ENCODE assay signal across 9 mouse cellular contexts in genomic region chr7:135464689-135465259, GRCm38 (mm10). TPM values are rescaled to one million over a fixed set of nuclear protein-coding genes. Genes with fewer than 3 reads are reported as not detected.
A peak's percentile ranks its signal among the peaks of the same experiment; 100 is the strongest.
DNase-seq lines count a peak whose midpoint lies in the region; ATAC-seq and TF ChIP-seq lines count a peak whose summit lies in the region.
"Had no signal": no experiment of that assay in that cellular context is flagged by ENCODE, and none has a peak within 500 bp of the region (broad histone marks: within the 10 kb centered on the region; RNA-seq: fewer than 3 reads in every experiment).

No protein-coding gene starts in this region.

- no peak for TF ChIP-seq CTCF in thymus, adult 2 months (IDR thresholded peaks at IDR 0.05; ENCODE audit: borderline replicate concordance, control insufficient read depth, extremely low read depth, insufficient read depth, low read length, poor library complexity)
- peak; percentile 48; the same call in 1 of the 2 replicates for TF ChIP-seq CTCF in embryonic fibroblast, embryonic 13.5 days (IDR thresholded peaks at IDR 0.05; ENCODE audit: borderline replicate concordance, insufficient read depth, low read length)

- 45% methylated on average over 3 of the region's 3 CpGs for WGBS in thymus, adult 2 months

- no peak overlapping the region for H3K27ac ChIP-seq in thymus, adult 2 months (ENCODE audit: control insufficient read depth, insufficient read depth, low read length)
- H3K27ac ChIP-seq in embryonic fibroblast, embryonic 13.5 days (ENCODE audit: insufficient read depth, low read length) = no peak overlapping the region

- no peak overlapping the region for H3K4me3 ChIP-seq in thymus, adult 2 months (ENCODE audit: control insufficient read depth, insufficient read depth, low read length)
- H3K4me3 ChIP-seq in embryonic fibroblast, embryonic 13.5 days (ENCODE audit: insufficient read depth, low read length) = no peak overlapping the region

- no peaks in the 10 kb centered on the region for H3K36me3 ChIP-seq in thymus, adult 2 months (ENCODE audit: control insufficient read depth, insufficient read depth, low read length)

- H3K4me1 ChIP-seq in thymus, adult 2 months (replicated peaks; ENCODE audit: control insufficient read depth, insufficient read depth, low read length) = no peaks in the 10 kb centered on the region
- no peaks in the 10 kb centered on the region for H3K4me1 ChIP-seq in embryonic fibroblast, embryonic 13.5 days (ENCODE audit: control insufficient read depth, insufficient read depth, low read length)

- H3K27me3 ChIP-seq in thymus, adult 2 months (ENCODE audit: control insufficient read depth, insufficient read depth, low read length) = no peaks in the 10 kb centered on the region; the same call in 1 of the 2 replicates

- peak; percentile 43 to 80 for DNase-seq in adrenal gland, adult (ENCODE audit: inconsistent age in 2 of 2, low spot score in 1 of 2)
- DNase-seq in adrenal gland, adult 8-10 months = no peak
- peak; percentile 40 for DNase-seq in thymus, adult 2 months
- DNase-seq in thymus, adult 18-20 months = no peak
- peak; percentile 41 for DNase-seq in kidney, postnatal 14 days
- DNase-seq in right cerebral cortex, postnatal 14 days = peak; percentile 79

- ATAC-seq in megakaryocyte progenitor cell, adult 5-6 weeks (replicated peaks; ENCODE audit: poor library complexity) = peak; percentile 72

- no peak for TF ChIP-seq POLR2A in thymus, adult 2 months (IDR thresholded peaks at IDR 0.05; ENCODE audit: control insufficient read depth, extremely low read depth, insufficient read depth, low read length, poor library complexity)
- no peak for TF ChIP-seq POLR2A in embryonic fibroblast, embryonic 13.5 days (IDR thresholded peaks at IDR 0.05; ENCODE audit: low read depth, low read length)

RNA-seq across cellular contexts. Expression of gene Foxi2, which starts 54.7 kb away (rescaled TPM):
- total RNA-seq in adrenal gland, adult 8-10 months (2022) = not detected
- polyA plus RNA-seq in thymus, adult 2 months (2012; rRNA removed) = 0.11 and 0.18 TPM in 2 replicates
- polyA plus RNA-seq in embryonic fibroblast, embryonic 13.5 days (2011; ENCODE audit: insufficient read length, low read depth, missing spikeins) = not detected in 2 replicates
- not detected in 2 replicates for total RNA-seq in megakaryocyte progenitor cell, adult 5-6 weeks (2015)
- not detected in 2 replicates for total RNA-seq in megakaryocyte progenitor cell, adult 5-6 weeks (2017)
- total RNA-seq: gastrocnemius, postnatal 4 days had no signal

Comparison
In these comparisons a context has a peak if more than half of its experiments do, and no peak if none do; other contexts are left out.
1. DNase-seq: peak in adrenal gland, adult (2 of 2), thymus, adult 2 months (single experiment), kidney, postnatal 14 days (single experiment) and right cerebral cortex, postnatal 14 days (single experiment); none in adrenal gland, adult 8-10 months (single experiment) and thymus, adult 18-20 months (0 of 2).